Mouse (Mus musculus) erythroblast, embryonic 14.5 days (primary cell): ENCODE data around the gene Plpp2.

ENCODE experiments used
- GATA1 ChIP-seq: IDR thresholded peaks from 2 replicates; pipeline ENCODE4 v1.6.1; 2012; ENCODE audit warnings: low read length, inconsistent platforms, mixed read lengths
- TAL1 ChIP-seq: IDR thresholded peaks from 3 replicates; pipeline ENCODE4 v1.6.1; 2012; ENCODE audit warnings: low read length, inconsistent platforms, mixed read lengths

- TF ChIP-seq GATA1 (no peak), TAL1 (no peak)
Observed at GRCm38 (mm10) chr10:79531593-79531992, 2.0 kb downstream of the Plpp2 start.
